Mouse (Mus musculus): Measurements from ENCODE around the gene Med19. TPM values are rescaled to one million over a fixed set of nuclear protein-coding genes. Genes with fewer than 3 reads are reported as not detected.

The Med19 gene
- polyA plus RNA-seq, 1 experiment from 2014 or later, result 53.8 TPM

DNA sequence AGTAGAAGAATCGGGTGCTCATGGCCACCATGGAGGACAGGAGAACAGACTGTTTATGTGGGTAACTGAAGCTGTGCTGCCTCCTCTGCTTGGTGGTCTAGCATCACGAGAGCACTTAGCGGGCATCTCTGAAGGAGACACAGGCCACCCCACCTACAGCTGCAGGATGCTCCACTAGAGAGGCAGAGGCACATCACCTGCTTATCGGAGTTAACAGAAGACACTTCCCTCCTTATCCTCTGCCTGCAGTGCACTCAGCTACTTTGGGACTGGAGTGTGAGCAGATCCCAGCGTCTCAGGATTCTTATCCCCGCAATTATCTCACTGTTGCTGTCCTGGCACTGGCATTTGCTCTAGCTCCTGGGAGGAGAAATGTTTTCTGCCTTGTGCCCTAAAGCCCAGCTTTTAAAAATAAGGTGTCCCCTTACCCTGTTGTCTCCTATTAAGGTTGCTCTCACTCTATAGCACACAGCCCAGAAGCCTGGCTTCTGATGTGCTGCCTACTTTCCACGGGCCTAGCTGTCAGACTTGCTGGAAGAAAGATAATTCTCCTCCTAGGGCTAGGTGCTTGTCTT is 57.2 kb downstream of the Med19 start:
- no peaks in the 10 kb centered on the region for H3K9me3 ChIP-seq (ENCODE audit: control insufficient read depth, low read length)
- 17% methylated on average over 7 of the region's 7 CpGs for WGBS
- ATAC-seq, result no peak
- H3K9ac ChIP-seq (replicated peaks; ENCODE audit: low read depth, low read length), result peak overlapping the region; percentile 80
- H3K4me2 ChIP-seq (ENCODE audit: low read length), result peak overlapping the region; percentile 84
- no peak overlapping the region for H3K27ac ChIP-seq (ENCODE audit: low read length)
- H3K36me3 ChIP-seq (ENCODE audit: control insufficient read depth, insufficient read depth), result no peaks in the 10 kb centered on the region; the same call in 1 of the 2 replicates
- H3K4me3 ChIP-seq (replicated peaks; ENCODE audit: low read length), result peak overlapping the region; percentile 58
- peaks cover 49% of the 10 kb centered on the region for H3K4me1 ChIP-seq (replicated peaks; ENCODE audit: control insufficient read depth, insufficient read depth, low read length)
- no peaks in the 10 kb centered on the region for H3K27me3 ChIP-seq (replicated peaks; ENCODE audit: control insufficient read depth, insufficient read depth, low read length)

DNA sequence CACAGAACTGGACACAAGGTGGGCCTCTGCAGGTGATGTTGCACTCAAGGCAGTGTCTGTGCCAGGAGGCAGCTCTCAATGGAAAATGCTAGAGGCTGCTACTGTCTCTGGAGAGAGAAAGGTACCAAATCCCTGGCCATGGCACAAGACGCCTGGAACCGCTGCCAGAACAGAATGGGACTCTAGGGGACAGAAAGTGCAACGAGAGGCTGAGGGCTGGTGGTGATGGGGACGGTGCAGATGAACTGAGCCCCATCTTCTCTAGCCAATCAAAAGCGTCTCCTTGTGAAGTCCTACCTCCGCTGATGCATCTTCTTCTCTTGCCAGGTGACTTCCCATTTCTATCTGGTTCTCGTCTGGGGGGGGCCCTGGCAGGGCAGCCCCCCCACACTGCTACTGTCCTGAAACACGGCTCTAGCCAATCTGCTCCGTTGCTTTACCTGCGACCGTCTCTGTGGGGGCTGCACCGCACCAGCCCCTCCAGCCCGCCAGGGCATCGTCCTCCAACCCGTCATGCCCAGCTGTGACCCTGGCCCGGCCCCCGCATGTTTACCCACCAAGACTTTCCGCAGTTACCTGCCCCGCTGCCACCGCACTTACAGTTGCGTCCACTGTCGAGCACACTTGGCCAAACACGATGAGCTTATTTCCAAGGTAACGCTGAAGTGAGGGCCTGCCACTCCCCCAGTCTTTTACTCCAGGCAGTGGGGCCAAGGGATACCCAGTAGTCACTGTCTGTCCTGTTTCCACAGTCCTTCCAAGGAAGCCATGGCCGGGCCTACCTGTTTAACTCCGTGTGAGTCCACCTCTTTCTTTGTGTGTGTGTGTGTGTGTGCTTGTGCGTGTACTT is 58.3 kb downstream of the Med19 start:
- H3K9me3 ChIP-seq (ENCODE audit: control insufficient read depth, low read length), result no peaks in the 10 kb centered on the region
- H3K9ac ChIP-seq (replicated peaks; ENCODE audit: low read depth, low read length), result peak overlapping the region; percentile 39
- no peak for ATAC-seq
- no peaks in the 10 kb centered on the region; the same call in 1 of the 2 replicates for H3K36me3 ChIP-seq (ENCODE audit: control insufficient read depth, insufficient read depth)
- no peaks in the 10 kb centered on the region for H3K27me3 ChIP-seq (replicated peaks; ENCODE audit: control insufficient read depth, insufficient read depth, low read length)
- 3% methylated on average over 27 of the region's 27 CpGs for WGBS
- peak overlapping the region; percentile 32 for H3K4me3 ChIP-seq (replicated peaks; ENCODE audit: low read length)
- no peak overlapping the region for H3K27ac ChIP-seq (ENCODE audit: low read length)
- peaks cover 60% of the 10 kb centered on the region for H3K4me1 ChIP-seq (replicated peaks; ENCODE audit: control insufficient read depth, insufficient read depth, low read length)
- peak overlapping the region; percentile 84 for H3K4me2 ChIP-seq (ENCODE audit: low read length)

DNA sequence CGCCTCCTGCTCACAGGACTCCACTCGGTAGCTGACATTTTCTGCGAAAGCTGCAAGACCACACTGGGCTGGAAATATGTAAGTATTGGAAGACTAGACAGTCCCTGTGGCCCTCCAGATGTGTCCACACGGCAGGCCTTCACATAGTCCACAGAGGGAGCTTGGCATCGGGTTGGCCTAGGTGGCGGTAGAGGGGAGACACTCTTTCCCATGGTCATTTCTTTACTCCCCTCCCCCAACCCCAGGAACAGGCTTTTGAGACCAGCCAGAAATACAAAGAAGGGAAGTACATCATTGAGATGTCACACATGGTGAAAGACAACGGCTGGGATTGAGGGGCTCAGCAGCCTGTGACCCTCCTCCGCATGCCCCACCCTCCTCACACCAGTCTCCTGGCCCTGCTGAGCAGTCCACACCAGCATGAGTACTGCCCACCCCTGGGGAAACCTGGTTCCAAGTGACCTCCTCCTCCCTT is 59.3 kb downstream of the Med19 start:
- no peak for ATAC-seq
- Histone ChIP-seq H3K27me3 (replicated peaks; ENCODE audit: control insufficient read depth, insufficient read depth, low read length) (no peaks in the 10 kb centered on the region), H3K9me3 (ENCODE audit: control insufficient read depth, low read length) (no peaks in the 10 kb centered on the region), H3K4me1 (replicated peaks; ENCODE audit: control insufficient read depth, insufficient read depth, low read length) (peaks cover 70% of the 10 kb centered on the region), H3K27ac (ENCODE audit: low read length) (no peak overlapping the region), H3K9ac (replicated peaks; ENCODE audit: low read depth, low read length) (no peak overlapping the region), H3K36me3 (ENCODE audit: control insufficient read depth, insufficient read depth) (no peaks in the 10 kb centered on the region; the same call in 1 of the 2 replicates), H3K4me3 (replicated peaks; ENCODE audit: low read length) (no peak overlapping the region; the same call in 1 of the 2 replicates), H3K4me2 (ENCODE audit: low read length) (peak overlapping the region; percentile 84)
- WGBS, result 5% methylated on average over 8 of the region's 8 CpGs

Other genes starting within 250 kb of the Med19 start
- 11.8 and 17.9 TPM in 2 replicates for gene Tfpi, start 201.6 kb upstream of the Med19 start, polyA plus RNA-seq (2015; fragmentation: Nextera tagmentation; extraction: Ambion mirVana)
- gene Ctnnd1, start 27.6 kb upstream of the Med19 start, polyA plus RNA-seq (2015; fragmentation: Nextera tagmentation; extraction: Ambion mirVana), result 41.7 and 45.6 TPM in 2 replicates
- 0.41 and 0.52 TPM in 2 replicates for gene Btbd18, start 19.3 kb upstream of the Med19 start, polyA plus RNA-seq (2015; fragmentation: Nextera tagmentation; extraction: Ambion mirVana)
- gene Selenoh, start 7.6 kb upstream of the Med19 start, polyA plus RNA-seq (2015; fragmentation: Nextera tagmentation; extraction: Ambion mirVana), result 213 and 225 TPM in 2 replicates
- not detected in 2 replicates for gene Gm28635, start 361 bp upstream of the Med19 start, polyA plus RNA-seq (2015; fragmentation: Nextera tagmentation; extraction: Ambion mirVana)
- gene Tmx2, start 738 bp downstream of the Med19 start, polyA plus RNA-seq (2015; fragmentation: Nextera tagmentation; extraction: Ambion mirVana), result 212 and 231 TPM in 2 replicates
- gene Zdhhc5, start 36.8 kb downstream of the Med19 start, polyA plus RNA-seq (2015; fragmentation: Nextera tagmentation; extraction: Ambion mirVana), result 19.4 and 20.1 TPM in 2 replicates
- gene Clp1, start 48.9 kb downstream of the Med19 start, polyA plus RNA-seq (2015; fragmentation: Nextera tagmentation; extraction: Ambion mirVana), result 28.1 and 28.8 TPM in 2 replicates
- 21.8 and 24.7 TPM in 2 replicates for gene Ypel4, start 55.7 kb downstream of the Med19 start, polyA plus RNA-seq (2015; fragmentation: Nextera tagmentation; extraction: Ambion mirVana)
- gene Gm19426, start 65.3 kb downstream of the Med19 start, polyA plus RNA-seq (2015; fragmentation: Nextera tagmentation; extraction: Ambion mirVana), result 3.9 and 4.9 TPM in 2 replicates
- 25.0 and 26.9 TPM in 2 replicates for gene Serping1, start 97.0 kb downstream of the Med19 start, polyA plus RNA-seq (2015; fragmentation: Nextera tagmentation; extraction: Ambion mirVana)
- 21.2 and 28.1 TPM in 2 replicates for gene Ube2l6, start 120.4 kb downstream of the Med19 start, polyA plus RNA-seq (2015; fragmentation: Nextera tagmentation; extraction: Ambion mirVana)
- gene Smtnl1, start 144.2 kb downstream of the Med19 start, polyA plus RNA-seq (2015; fragmentation: Nextera tagmentation; extraction: Ambion mirVana), result not detected in 2 replicates
- gene Timm10, start 148.6 kb downstream of the Med19 start, polyA plus RNA-seq (2015; fragmentation: Nextera tagmentation; extraction: Ambion mirVana), result 58.0 and 69.5 TPM in 2 replicates
- gene Slc43a1, start 160.4 kb downstream of the Med19 start, polyA plus RNA-seq (2015; fragmentation: Nextera tagmentation; extraction: Ambion mirVana), result 2.6 and 3.1 TPM in 2 replicates
- 9.8 and 11.4 TPM in 2 replicates for gene Rtn4rl2, start 208.3 kb downstream of the Med19 start, polyA plus RNA-seq (2015; fragmentation: Nextera tagmentation; extraction: Ambion mirVana)